In genomic region chr11:20681679-20682078, GRCm38 (mm10) we compare ENCODE assay signal across 25 mouse cellular contexts.
"Had no signal": no experiment of that assay in that cellular context is flagged by ENCODE, and none has a peak within 500 bp of the region (broad histone marks: within the 10 kb centered on the region; RNA-seq: fewer than 3 reads in every experiment).

No protein-coding gene starts in this region.

- H3K9me3 ChIP-seq: heart, embryonic 13.5 days; heart, embryonic 15.5 days; hindbrain, embryonic 13.5 days; hindbrain, embryonic 15.5 days; kidney, embryonic 15.5 days; limb, embryonic 10.5 days; limb, embryonic 12.5 days had no signal

- H3K9ac ChIP-seq: heart, embryonic 13.5 days; heart, embryonic 15.5 days; hindbrain, embryonic 13.5 days; hindbrain, embryonic 15.5 days; kidney, embryonic 15.5 days; limb, embryonic 12.5 days had no signal

- H3K27ac ChIP-seq: heart, embryonic 13.5 days; heart, embryonic 15.5 days; hindbrain, embryonic 13.5 days; hindbrain, embryonic 15.5 days; hindbrain, postnatal 0 days; kidney, embryonic 15.5 days; kidney, postnatal 0 days; limb, embryonic 10.5 days; limb, embryonic 12.5 days had no signal

- ATAC-seq: hindbrain, postnatal 0 days; intestine, embryonic 16.5 days had no signal

- H3K4me2 ChIP-seq: heart, embryonic 11.5 days; heart, embryonic 13.5 days; heart, embryonic 15.5 days; hindbrain, embryonic 13.5 days; hindbrain, embryonic 15.5 days; kidney, embryonic 15.5 days; limb, embryonic 12.5 days; liver, embryonic 11.5 days had no signal

- H3K27me3 ChIP-seq: heart, embryonic 13.5 days; heart, embryonic 15.5 days; hindbrain, embryonic 13.5 days; hindbrain, embryonic 15.5 days; kidney, embryonic 15.5 days; limb, embryonic 12.5 days had no signal

- DNase-seq: gastrocnemius, postnatal 14 days; gastrocnemius, postnatal 36 days; heart, adult 18-20 months; heart, postnatal 14 days; heart, postnatal 36 days; kidney, adult 11 months; kidney, adult 2 months; kidney, adult 9 months; kidney, postnatal 14 days; kidney, postnatal 36 days; layer of hippocampus, adult 9-11 months; layer of hippocampus, postnatal 36 days; liver had no signal

- H3K4me3 ChIP-seq: heart, embryonic 13.5 days; heart, embryonic 15.5 days; hindbrain, embryonic 13.5 days; hindbrain, embryonic 15.5 days; kidney, embryonic 15.5 days; limb, embryonic 10.5 days; limb, embryonic 12.5 days had no signal

- H3K4me1 ChIP-seq: heart, embryonic 13.5 days; heart, embryonic 15.5 days; hindbrain, embryonic 13.5 days; hindbrain, embryonic 15.5 days; kidney, embryonic 15.5 days; limb, embryonic 10.5 days; limb, embryonic 12.5 days had no signal
